Mouse (Mus musculus) stomach, postnatal 0 days (tissue): ENCODE results near the gene Cd59b. TPM values are rescaled to one million over a fixed set of nuclear protein-coding genes. Genes with fewer than 3 reads are reported as not detected.
"Not testable (repeated sequence)": the region's sequence is repeated elsewhere in the genome, so short reads cannot be mapped to it uniquely, and the experiment has no call there.

Experiments used
- ATAC-seq: fragments of 200-750 bp; cut with Nextera tagmentation; 2 replicates; pipeline ENCODE4 v1.8.0; 2017; ENCODE audit not compliant: low FRiP score, low TSS enrichment
- DNase-seq: peaks from one replicate; pipeline ENCODE4 v3.0.0-alpha.2; 2016; ENCODE audit warnings: low spot score
- H3K27ac ChIP-seq: fragments of 300-500 bp; sonication (generic); replicated peaks from 2 replicates; pipeline ENCODE4 v1.5.1; 2014; ENCODE audit warnings: mild to moderate bottlenecking, control low read depth
- H3K27me3 ChIP-seq: fragments of 300-500 bp; sonication (generic); 2 replicates; pipeline ENCODE4 v1.6.1; 2014; ENCODE audit warnings: low read length; ENCODE audit not compliant: control insufficient read depth, insufficient read depth
- H3K36me3 ChIP-seq: fragments of 300-500 bp; sonication (generic); 2 replicates; pipeline ENCODE4 v1.6.1; 2014; ENCODE audit warnings: low read length, mixed read lengths; ENCODE audit not compliant: control insufficient read depth, insufficient read depth
- H3K4me1 ChIP-seq: fragments of 300-500 bp; sonication (generic); replicated peaks from 2 replicates; pipeline ENCODE4 v1.6.1; 2014; ENCODE audit warnings: antibody characterized with exemption; ENCODE audit not compliant: control insufficient read depth, insufficient read depth
- H3K4me2 ChIP-seq: fragments of 300-500 bp; sonication (generic); replicated peaks from 2 replicates; pipeline ENCODE4 v1.6.1; 2014; ENCODE audit warnings: low read depth, mild to moderate bottlenecking, control low read depth, moderate library complexity
- H3K4me3 ChIP-seq: fragments of 300-500 bp; sonication (generic); 2 replicates; pipeline ENCODE4 v1.5.1; 2014; ENCODE audit warnings: low read depth, low read length, control low read depth
- H3K9ac ChIP-seq: fragments of 300-500 bp; sonication (generic); 2 replicates; pipeline ENCODE4 v1.6.1; 2014; ENCODE audit warnings: mild to moderate bottlenecking, low read length, control low read depth, mixed read lengths
- H3K9me3 ChIP-seq: fragments of 300-500 bp; sonication (generic); 2 replicates; pipeline ENCODE4 v1.6.1; 2016; ENCODE audit warnings: low read length; ENCODE audit not compliant: control insufficient read depth
- CTCF ChIP-seq: IDR thresholded peaks from 2 replicates; pipeline ENCODE4 v1.5.1; 2016; ENCODE audit warnings: antibody characterized with exemption, low read depth, mild to moderate bottlenecking, moderate library complexity
- EP300 ChIP-seq: optimal IDR thresholded peaks from 2 replicates; pipeline ENCODE3; 2016; ENCODE audit warnings: antibody characterized with exemption
- WGBS: fragments of 180-500 bp; shearing (Covaris S2); extraction: QIAGEN DNeasy Blood & Tissue Kit; methylation state at CpG from one replicate; pipeline ENCODE4 v1.1.7; 2014; 5-methylcytosine and 5-hydroxymethylcytosine counted together
- polyA plus RNA-seq: library from polyadenylated mRNA; unstranded; fragments of >200 nt; fragmentation: Nextera tagmentation; extraction: Ambion mirVana; gene quantifications from 2 replicates; pipeline ENCODE4 v1.2.1, GENCODE M21; 2015

Cd59b gene
- polyA plus RNA-seq, 1 experiment from 2014 or later, result 5.5 TPM

DNA sequence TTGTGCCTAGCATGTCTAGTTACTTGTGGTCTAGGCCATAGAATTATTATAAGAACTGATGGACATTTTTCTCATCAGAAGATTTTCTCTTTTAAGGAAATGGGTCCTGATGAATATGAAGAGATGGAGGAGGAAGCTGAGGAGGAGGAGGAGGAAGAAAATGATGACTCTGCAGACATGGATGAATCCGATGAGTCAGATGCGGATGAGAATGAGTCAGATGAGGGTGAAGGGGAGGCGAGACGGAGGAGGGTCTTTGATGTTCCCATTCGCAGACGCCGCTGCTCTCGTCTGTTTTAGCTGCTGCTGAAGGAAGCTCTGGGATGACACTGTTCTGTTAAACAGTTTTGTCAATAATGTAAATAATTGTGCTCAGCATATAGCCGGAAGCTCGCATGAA is 9.9 kb upstream of the Cd59b start:
- peaks cover 5% of the 10 kb centered on the region for H3K36me3 ChIP-seq
- no peaks in the 10 kb centered on the region for H3K9me3 ChIP-seq
- no peak for ATAC-seq
- no peaks in the 10 kb centered on the region for H3K4me1 ChIP-seq
- no peak overlapping the region for H3K4me2 ChIP-seq
- 50% methylated on average over 10 of the region's 10 CpGs for WGBS
- TF ChIP-seq CTCF, result no peak
- no peak for TF ChIP-seq EP300
- H3K27me3 ChIP-seq, result no peaks in the 10 kb centered on the region
- no peak for DNase-seq
- no peak overlapping the region for H3K27ac ChIP-seq
- no peak overlapping the region for H3K4me3 ChIP-seq
- H3K9ac ChIP-seq, result no peak overlapping the region

DNA sequence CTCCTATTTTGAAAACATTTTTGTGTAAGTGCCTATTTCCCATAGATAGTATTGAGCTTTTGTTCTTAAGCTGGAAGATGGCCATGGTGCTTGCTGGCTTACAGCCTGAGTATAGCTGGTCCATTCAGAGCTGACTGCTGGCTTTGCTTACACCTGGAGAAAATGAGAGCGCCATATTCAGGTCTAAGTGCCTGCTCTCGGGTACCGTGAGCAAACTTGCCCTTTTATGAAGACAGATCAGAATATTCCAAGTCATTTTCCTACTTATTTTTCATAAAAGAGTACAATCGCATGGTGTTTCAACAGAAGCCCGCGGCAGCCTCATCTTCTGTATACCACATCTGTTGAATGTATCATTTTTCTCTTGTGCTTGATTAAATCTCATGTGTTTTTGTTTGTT is 8.7 kb upstream of the Cd59b start:
- H3K9me3 ChIP-seq, result no peaks in the 10 kb centered on the region
- ATAC-seq (no peak), DNase-seq (no peak)
- H3K4me3 ChIP-seq, result no peak overlapping the region
- H3K4me1 ChIP-seq, result no peaks in the 10 kb centered on the region
- H3K27me3 ChIP-seq, result no peaks in the 10 kb centered on the region
- H3K4me2 ChIP-seq, result no peak overlapping the region
- WGBS, result 95% methylated on average over 6 of the region's 6 CpGs
- TF ChIP-seq EP300 (no peak), CTCF (no peak)
- no peak overlapping the region for H3K27ac ChIP-seq
- H3K36me3 ChIP-seq, result peaks cover 5% of the 10 kb centered on the region
- H3K9ac ChIP-seq, result no peak overlapping the region

DNA sequence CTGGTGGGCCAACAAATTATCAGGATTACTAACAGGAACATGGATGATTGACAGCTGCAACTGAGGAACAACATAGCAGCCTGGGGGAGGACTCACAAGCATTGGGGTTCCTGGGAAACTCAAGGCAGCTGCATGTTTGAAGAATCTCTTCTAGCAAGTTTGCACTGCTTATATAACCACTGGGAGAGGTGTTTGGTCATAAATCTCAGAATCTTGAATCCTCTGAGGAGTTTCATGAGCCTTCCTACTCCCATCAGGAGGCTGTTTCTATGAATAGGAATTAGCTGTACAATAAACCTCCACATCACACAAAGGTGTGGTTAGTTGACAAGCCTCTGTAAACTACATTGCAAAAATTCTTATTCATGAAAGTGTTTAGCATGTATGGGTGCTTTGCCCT is 7.0 kb upstream of the Cd59b start:
- ATAC-seq, result peak; percentile 62; the same call in 1 of the 2 replicates

DNA sequence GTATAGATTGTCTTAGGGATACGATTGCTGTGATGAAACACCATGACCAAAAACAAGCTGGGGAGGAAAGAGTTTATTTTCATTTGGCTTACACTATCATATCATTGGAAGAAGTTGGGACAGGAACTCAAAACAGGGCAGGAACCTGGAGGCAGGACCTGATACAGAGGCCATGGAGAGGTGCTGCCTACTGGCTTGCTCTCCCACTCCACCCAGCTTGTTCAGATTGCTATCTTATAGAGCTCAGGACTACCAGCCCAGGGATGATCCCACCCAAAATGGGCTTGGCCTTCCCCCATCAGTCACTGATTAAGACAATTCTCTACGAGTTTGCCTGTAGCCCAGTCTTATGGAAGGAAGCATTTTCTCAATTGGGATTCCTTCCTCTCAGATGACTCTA is 5.5 kb upstream of the Cd59b start:
- Histone ChIP-seq H3K4me3 (no peak overlapping the region), H3K27ac (no peak overlapping the region), H3K27me3 (no peaks in the 10 kb centered on the region), H3K9me3 (no peaks in the 10 kb centered on the region), H3K4me2 (no peak overlapping the region), H3K4me1 (no peaks in the 10 kb centered on the region), H3K36me3 (peaks cover 5% of the 10 kb centered on the region), H3K9ac (no peak overlapping the region)
- ATAC-seq (no peak), DNase-seq (no peak)
- TF ChIP-seq CTCF (no peak), EP300 (no peak)
- 76% methylated on average over 2 of the region's 2 CpGs for WGBS

More for the DNA sequence above, 7.0 kb upstream of the Cd59b start:
- Histone ChIP-seq H3K4me1 (no peaks in the 10 kb centered on the region), H3K9me3 (no peaks in the 10 kb centered on the region), H3K36me3 (peaks cover 5% of the 10 kb centered on the region), H3K27me3 (no peaks in the 10 kb centered on the region), H3K4me3 (no peak overlapping the region), H3K27ac (no peak overlapping the region), H3K9ac (no peak overlapping the region), H3K4me2 (no peak overlapping the region)
- DNase-seq, result no peak
- TF ChIP-seq EP300 (no peak), CTCF (no peak)

- H3K36me3 ChIP-seq, H3K9ac ChIP-seq, H3K4me3 ChIP-seq, DNase-seq, H3K27ac ChIP-seq, H3K4me2 ChIP-seq, H3K4me1 ChIP-seq, H3K27me3 ChIP-seq, ATAC-seq, H3K9me3 ChIP-seq: not testable (repeated sequence)
- 84% methylated on average over 5 of the region's 6 CpGs for WGBS
Measured at GRCm38 (mm10) chr2:104065526-104065925, 4.1 kb upstream of the Cd59b start, which contains the start of gene Gm10912. Gm10912 (plus strand) TSS chr2:104065826.

DNA sequence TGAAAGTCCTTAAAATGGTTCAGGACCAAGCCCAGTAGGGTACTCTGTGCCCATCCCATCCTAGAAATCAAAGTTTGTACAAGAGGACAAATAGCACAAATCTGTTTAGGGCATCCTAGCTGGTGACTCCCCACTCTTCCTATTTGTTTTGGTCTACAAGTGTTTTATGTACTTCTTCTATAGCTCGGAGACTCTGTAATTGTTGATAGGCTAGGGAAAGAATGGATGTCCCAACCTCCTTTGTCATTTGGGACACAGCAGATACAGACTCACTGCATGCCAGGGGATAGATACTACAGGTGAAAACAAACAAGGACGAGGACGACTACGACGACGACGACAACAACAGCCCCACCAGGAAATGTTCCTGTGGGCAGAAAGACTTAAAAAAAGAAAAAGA is 1.2 kb upstream of the Cd59b start, which contains the start of gene Gm10799:
TSS of gene Gm10799 (minus strand) at position 101 of the 400 bp plus-strand sequence.
- not testable (repeated sequence) for H3K9ac ChIP-seq, H3K27ac ChIP-seq, DNase-seq, ATAC-seq, H3K9me3 ChIP-seq, H3K27me3 ChIP-seq, H3K4me3 ChIP-seq, H3K4me2 ChIP-seq, H3K36me3 ChIP-seq, H3K4me1 ChIP-seq
- WGBS, result 93% methylated on average over 7 of the region's 7 CpGs

GRCm38 (mm10) chr2:104078285-104078684 is 8.6 kb downstream of the Cd59b start:
- DNase-seq, H3K27ac ChIP-seq, H3K9me3 ChIP-seq, H3K27me3 ChIP-seq, H3K4me2 ChIP-seq, H3K36me3 ChIP-seq, H3K9ac ChIP-seq, H3K4me3 ChIP-seq, H3K4me1 ChIP-seq: not testable (repeated sequence)
- peak; percentile 68 for ATAC-seq
- 57% methylated on average over 4 of the region's 5 CpGs for WGBS

- not testable (repeated sequence) for ATAC-seq
- no CpG with 5 or more reads among the region's 1 CpGs for WGBS
Measured at GRCm38 (mm10) chr2:104081436-104082050, 11.9 kb downstream of the Cd59b start.

More at GRCm38 (mm10) chr2:104081436-104082050, 11.9 kb downstream of the Cd59b start:
- not testable (repeated sequence) for H3K36me3 ChIP-seq, H3K4me1 ChIP-seq, H3K9me3 ChIP-seq, H3K4me3 ChIP-seq, H3K27me3 ChIP-seq, H3K9ac ChIP-seq, H3K27ac ChIP-seq, DNase-seq, H3K4me2 ChIP-seq
